Mouse (Mus musculus): ENCODE results near the gene Mgrn1. TPM values are rescaled to one million over a fixed set of nuclear protein-coding genes. Genes with fewer than 3 reads are reported as not detected.

Mgrn1 gene
- polyA plus RNA-seq, 1 experiment from 2014 or later: 79.3 TPM

DNA sequence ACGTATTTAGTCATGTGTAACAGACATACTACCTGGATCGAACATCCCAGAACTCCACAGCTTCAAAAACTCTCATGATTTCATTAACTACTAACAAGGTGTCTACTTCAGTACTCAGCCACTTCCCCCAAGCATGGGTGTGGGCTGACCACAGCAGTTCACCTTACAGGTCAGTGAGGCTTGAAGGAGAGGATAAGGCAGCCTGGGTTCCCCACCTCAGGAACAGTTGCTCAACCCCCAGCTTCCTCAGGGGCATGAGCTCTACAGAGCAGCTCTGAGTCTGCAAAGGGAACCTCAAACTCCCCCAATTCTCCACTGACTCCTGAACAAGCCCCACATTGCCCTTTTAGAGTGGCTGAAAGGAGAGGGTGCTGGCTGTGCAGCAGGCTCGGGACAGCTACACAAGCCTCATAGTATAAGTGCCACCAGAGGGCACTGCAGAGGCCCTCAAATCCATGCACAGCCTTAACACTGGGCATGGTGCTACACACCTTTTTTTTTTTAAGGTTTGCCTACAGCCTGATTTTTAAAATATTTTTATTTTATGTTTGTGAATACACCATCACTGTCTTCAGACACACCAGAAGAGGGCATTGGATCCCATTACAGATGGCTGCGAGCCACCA lies 93.8 kb downstream of the Mgrn1 start:
- Histone ChIP-seq H3K4me1 (ENCODE audit: control insufficient read depth, insufficient read depth, low read length) (no peaks in the 10 kb centered on the region), H3K27me3 (ENCODE audit: control insufficient read depth, insufficient read depth, low read length) (no peaks in the 10 kb centered on the region), H3K4me3 (ENCODE audit: low read depth, low read length) (no peak overlapping the region), H3K4me2 (ENCODE audit: low read depth, severe bottlenecking) (no peak overlapping the region), H3K9ac (ENCODE audit: low read length) (no peak overlapping the region), H3K36me3 (ENCODE audit: control insufficient read depth, insufficient read depth, low read length) (no peaks in the 10 kb centered on the region), H3K27ac (replicated peaks; ENCODE audit: low read depth, low read length) (no peak overlapping the region), H3K9me3 (ENCODE audit: control insufficient read depth, low read length) (no peaks in the 10 kb centered on the region)
- DNase-seq (ENCODE audit: low spot score) (peak; percentile 40), ATAC-seq (ENCODE audit: insufficient number of reproducible peaks, low FRiP score, low TSS enrichment, low read depth) (no peak)
- WGBS: 77% methylated on average over 4 of the region's 4 CpGs

DNA sequence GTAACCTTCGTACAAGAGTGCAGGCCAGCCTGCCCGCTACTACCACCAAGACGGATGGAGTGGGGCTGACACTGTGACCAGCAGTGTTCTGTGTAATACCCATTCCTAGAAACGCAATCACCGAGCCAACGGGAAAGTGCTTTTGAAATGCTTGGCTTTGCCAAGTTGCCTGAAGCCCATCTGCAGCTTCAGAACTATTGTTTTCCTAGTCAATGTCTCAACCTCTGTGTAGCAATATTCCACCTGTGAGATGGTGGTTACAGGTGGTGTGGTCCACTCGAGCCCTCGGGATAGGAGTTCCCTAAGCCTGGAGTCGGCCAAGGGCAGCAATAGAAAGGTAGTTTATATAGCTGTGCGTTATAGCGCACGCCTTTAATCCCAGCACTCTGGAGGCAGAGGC lies 98.7 kb downstream of the Mgrn1 start:
- H3K36me3 ChIP-seq (ENCODE audit: control insufficient read depth, insufficient read depth, low read length): no peaks in the 10 kb centered on the region
- H3K4me1 ChIP-seq (ENCODE audit: control insufficient read depth, insufficient read depth, low read length): no peaks in the 10 kb centered on the region
- ATAC-seq (ENCODE audit: insufficient number of reproducible peaks, low FRiP score, low TSS enrichment, low read depth) (no peak), DNase-seq (ENCODE audit: low spot score) (no peak)
- no peak overlapping the region for H3K27ac ChIP-seq (replicated peaks; ENCODE audit: low read depth, low read length)
- no peak overlapping the region for H3K4me2 ChIP-seq (ENCODE audit: low read depth, severe bottlenecking)
- no peaks in the 10 kb centered on the region for H3K27me3 ChIP-seq (ENCODE audit: control insufficient read depth, insufficient read depth, low read length)
- 91% methylated on average over 12 of the region's 12 CpGs for WGBS
- H3K4me3 ChIP-seq (ENCODE audit: low read depth, low read length): no peak overlapping the region
- H3K9ac ChIP-seq (ENCODE audit: low read length): no peak overlapping the region
- H3K9me3 ChIP-seq (ENCODE audit: control insufficient read depth, low read length): no peaks in the 10 kb centered on the region

Other genes with a start within 250 kb of the Mgrn1 start
- gene Vasn, start 246.3 kb upstream of the Mgrn1 start, polyA plus RNA-seq (2014; fragmentation: Nextera tagmentation; extraction: Ambion mirVana): 20.2 and 22.3 TPM in 2 replicates
- gene Dnaja3, start 246.3 kb upstream of the Mgrn1 start, polyA plus RNA-seq (2014; fragmentation: Nextera tagmentation; extraction: Ambion mirVana): 56.5 and 59.1 TPM in 2 replicates
- gene Coro7, start 206.5 kb upstream of the Mgrn1 start, polyA plus RNA-seq (2014; fragmentation: Nextera tagmentation; extraction: Ambion mirVana): 13.1 and 15.7 TPM in 2 replicates
- 249 and 258 TPM in 2 replicates for gene Nmral1, start 166.9 kb upstream of the Mgrn1 start, polyA plus RNA-seq (2014; fragmentation: Nextera tagmentation; extraction: Ambion mirVana)
- 103 and 111 TPM in 2 replicates for gene Hmox2, start 159.9 kb upstream of the Mgrn1 start, polyA plus RNA-seq (2014; fragmentation: Nextera tagmentation; extraction: Ambion mirVana)
- gene Cdip1, start 96.0 kb upstream of the Mgrn1 start, polyA plus RNA-seq (2014; fragmentation: Nextera tagmentation; extraction: Ambion mirVana): 82.2 and 89.5 TPM in 2 replicates
- 0.81 and 0.93 TPM in 2 replicates for gene 4930562C15Rik, start 50.8 kb upstream of the Mgrn1 start, polyA plus RNA-seq (2014; fragmentation: Nextera tagmentation; extraction: Ambion mirVana)
- 32.0 and 36.4 TPM in 2 replicates for gene Ubald1, start 5.9 kb upstream of the Mgrn1 start, polyA plus RNA-seq (2014; fragmentation: Nextera tagmentation; extraction: Ambion mirVana)
- gene Nudt16l1, start 52.5 kb downstream of the Mgrn1 start, polyA plus RNA-seq (2014; fragmentation: Nextera tagmentation; extraction: Ambion mirVana): 163 and 172 TPM in 2 replicates
- 41.0 and 41.2 TPM in 2 replicates for gene Anks3, start 78.0 kb downstream of the Mgrn1 start, polyA plus RNA-seq (2014; fragmentation: Nextera tagmentation; extraction: Ambion mirVana)
- gene Sept12, start 111.6 kb downstream of the Mgrn1 start, polyA plus RNA-seq (2014; fragmentation: Nextera tagmentation; extraction: Ambion mirVana): not detected in 2 replicates
- 0.76 and 3.4 TPM in 2 replicates for gene Smim22, start 121.0 kb downstream of the Mgrn1 start, polyA plus RNA-seq (2014; fragmentation: Nextera tagmentation; extraction: Ambion mirVana)
- gene Rogdi, start 127.3 kb downstream of the Mgrn1 start, polyA plus RNA-seq (2014; fragmentation: Nextera tagmentation; extraction: Ambion mirVana): 67.7 and 70.8 TPM in 2 replicates
- gene Glyr1, start 163.6 kb downstream of the Mgrn1 start, polyA plus RNA-seq (2014; fragmentation: Nextera tagmentation; extraction: Ambion mirVana): 122 and 148 TPM in 2 replicates
- gene Ubn1, start 163.8 kb downstream of the Mgrn1 start, polyA plus RNA-seq (2014; fragmentation: Nextera tagmentation; extraction: Ambion mirVana): 25.1 and 25.9 TPM in 2 replicates
- gene Ppl, start 246.2 kb downstream of the Mgrn1 start, polyA plus RNA-seq (2014; fragmentation: Nextera tagmentation; extraction: Ambion mirVana): 1.6 and 1.7 TPM in 2 replicates

Data from limb, embryonic 11.5 days (tissue).